Mouse (Mus musculus) limb, embryonic 14.5 days (tissue): ENCODE data around the gene Mfap3. TPM values are rescaled to one million over a fixed set of nuclear protein-coding genes. Genes with fewer than 3 reads are reported as not detected.

Experiments
- ATAC-seq: fragments of 200-750 bp; cut with Nextera tagmentation; 2 replicates; pipeline ENCODE4 v1.8.0; 2017; ENCODE audit warnings: low read depth, moderate number of reproducible peaks, moderate TSS enrichment; ENCODE audit not compliant: low FRiP score
- DNase-seq: peaks from one replicate; pipeline ENCODE4 v3.0.0-alpha.2; 2015; ENCODE audit warnings: low spot score
- H3K27ac ChIP-seq: fragments of 300-500 bp; sonication (generic); replicated peaks from 2 replicates; pipeline ENCODE4 v1.5.1; 2014; ENCODE audit warnings: low read depth, mild to moderate bottlenecking, low read length, moderate library complexity, mixed read lengths
- H3K27me3 ChIP-seq: fragments of 300-500 bp; sonication (generic); 2 replicates; pipeline ENCODE4 v1.6.1; 2014; ENCODE audit warnings: low read length, mixed read lengths; ENCODE audit not compliant: control insufficient read depth, insufficient read depth
- H3K36me3 ChIP-seq: fragments of 300-500 bp; sonication (generic); 2 replicates; pipeline ENCODE4 v1.6.1; 2014; ENCODE audit warnings: mild to moderate bottlenecking, low read length, moderate library complexity, mixed read lengths; ENCODE audit not compliant: control insufficient read depth, insufficient read depth
- H3K4me1 ChIP-seq: fragments of 300-500 bp; sonication (generic); 2 replicates; pipeline ENCODE4 v1.6.1; 2014; ENCODE audit warnings: antibody characterized with exemption, low read length, mixed read lengths; ENCODE audit not compliant: control insufficient read depth, insufficient read depth
- H3K4me2 ChIP-seq: fragments of 300-500 bp; sonication (generic); replicated peaks from 2 replicates; pipeline ENCODE4 v1.6.1; 2014; ENCODE audit warnings: low read depth, mild to moderate bottlenecking, low read length, moderate library complexity; ENCODE audit not compliant: severe bottlenecking
- H3K4me3 ChIP-seq: fragments of 300-500 bp; sonication (generic); replicated peaks from 2 replicates; pipeline ENCODE4 v1.5.1; 2014; ENCODE audit warnings: low read length
- H3K9ac ChIP-seq: fragments of 300-500 bp; sonication (generic); 2 replicates; pipeline ENCODE4 v1.6.1; 2014; ENCODE audit warnings: mild to moderate bottlenecking, low read depth, low read length, moderate library complexity; ENCODE audit not compliant: severe bottlenecking
- H3K9me3 ChIP-seq: fragments of 300-500 bp; sonication (generic); 2 replicates; pipeline ENCODE4 v1.6.1; 2016; ENCODE audit warnings: low read length; ENCODE audit not compliant: control insufficient read depth
- POLR2A ChIP-seq: fragments of 200-500 bp; IDR thresholded peaks from 2 replicates; pipeline ENCODE4 v1.8.0; 2012; ENCODE audit warnings: inconsistent platforms, mild to moderate bottlenecking, moderate library complexity, borderline replicate concordance; ENCODE audit not compliant: insufficient read depth, insufficient read length; ENCODE audit errors: extremely low read depth
- WGBS: fragments of 180-500 bp; shearing (Covaris S2); extraction: QIAGEN DNeasy Blood & Tissue Kit; methylation state at CpG from one replicate; pipeline ENCODE4 v1.1.7; 2014; 5-methylcytosine and 5-hydroxymethylcytosine counted together
- polyA plus RNA-seq, 2 experiments: library from polyadenylated mRNA; depleted of rRNA in 1 of 2; stranded (reverse) in 1 of 2; unstranded in 1 of 2; fragments of >200 nt; fragmentation: Nextera tagmentation in 1 of 2; extraction: Ambion mirVana in 1 of 2; gene quantifications; 2 replicates each; pipeline versions ENCODE4 v1.2.1 to v1.2.3; 2012 to 2014

Gene Mfap3
- polyA plus RNA-seq, 2 experiments, result 26.0 to 46.5 TPM

DNA sequence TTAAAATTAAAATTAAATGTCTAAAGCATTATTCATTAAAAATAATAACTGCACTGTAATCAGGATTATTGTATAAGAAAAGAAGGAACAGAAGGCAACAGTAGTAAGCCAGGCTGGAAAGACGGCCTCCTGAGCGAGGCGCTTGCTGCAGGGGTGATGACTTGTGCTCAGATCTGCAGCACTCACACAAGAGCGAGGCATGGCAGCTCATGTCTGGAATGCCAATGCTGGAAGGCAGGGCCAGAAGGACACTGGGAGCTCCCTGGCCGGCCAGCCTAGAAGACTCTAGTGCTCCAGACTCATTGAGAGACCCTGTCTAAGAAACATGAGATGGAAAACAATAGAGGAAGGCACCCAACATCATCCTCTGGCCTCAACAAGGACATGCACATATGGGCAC lies 15.3 kb upstream of the Mfap3 start:
- no peak overlapping the region for H3K4me2 ChIP-seq
- H3K9ac ChIP-seq, result no peak overlapping the region
- DNase-seq, result no peak
- H3K27ac ChIP-seq, result no peak overlapping the region
- no peaks in the 10 kb centered on the region for H3K27me3 ChIP-seq
- H3K36me3 ChIP-seq, result peaks cover 83% of the 10 kb centered on the region
- no peak for TF ChIP-seq POLR2A
- H3K9me3 ChIP-seq, result no peaks in the 10 kb centered on the region
- WGBS, result 88% methylated on average over 5 of the region's 5 CpGs
- no peaks in the 10 kb centered on the region for H3K4me1 ChIP-seq
- ATAC-seq, result no peak
- H3K4me3 ChIP-seq, result no peak overlapping the region

DNA sequence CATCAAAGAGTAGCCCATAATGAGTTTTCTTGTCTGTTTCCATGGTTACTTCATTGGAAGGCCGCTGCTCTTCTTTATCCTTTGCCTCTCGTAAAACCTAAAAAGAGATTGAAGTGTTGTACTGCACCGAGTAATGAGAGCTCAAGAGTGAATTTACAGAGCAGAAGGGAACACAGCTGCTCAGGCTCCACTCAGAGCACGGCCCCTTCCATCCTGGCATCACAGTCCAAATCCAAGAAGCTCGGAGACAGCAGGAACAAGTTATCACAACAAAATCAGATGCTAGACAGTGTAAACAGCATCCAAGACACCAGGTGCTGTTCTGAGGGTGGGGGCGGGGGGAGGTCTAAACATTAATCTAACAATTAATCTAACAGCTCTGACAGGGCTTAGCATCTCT lies 11.6 kb upstream of the Mfap3 start:
- TF ChIP-seq POLR2A, result no peak
- H3K9me3 ChIP-seq, result no peaks in the 10 kb centered on the region
- ATAC-seq (no peak), DNase-seq (no peak)
- no peak overlapping the region for H3K4me2 ChIP-seq
- 39% methylated on average over 6 of the region's 6 CpGs for WGBS
- no peak overlapping the region for H3K27ac ChIP-seq
- H3K27me3 ChIP-seq, result no peaks in the 10 kb centered on the region
- H3K4me1 ChIP-seq, result no peaks in the 10 kb centered on the region
- no peak overlapping the region for H3K4me3 ChIP-seq
- peaks cover 88% of the 10 kb centered on the region for H3K36me3 ChIP-seq
- no peak overlapping the region for H3K9ac ChIP-seq

DNA sequence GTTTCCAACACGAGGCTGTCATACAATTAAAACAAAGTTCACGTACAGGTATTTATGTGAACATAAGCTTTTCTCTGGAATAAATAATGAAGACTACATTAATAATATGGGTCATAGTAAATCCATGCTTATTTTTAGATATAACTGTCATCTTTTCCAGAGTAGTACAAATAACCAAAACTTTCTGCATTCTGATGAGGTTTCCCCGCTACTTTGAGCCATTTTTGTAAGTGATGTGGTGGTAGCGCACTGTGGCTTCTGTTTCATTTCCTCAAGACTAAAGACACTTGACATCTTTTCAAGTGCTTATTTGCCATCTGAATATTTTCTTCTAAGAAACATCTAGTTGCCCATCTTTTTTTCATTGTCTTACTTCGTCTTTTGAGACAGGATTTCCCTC lies 3.2 kb upstream of the Mfap3 start:
- 93% methylated on average over 5 of the region's 5 CpGs for whole genome bisulfite sequencing
- Histone ChIP-seq H3K4me3 (no peak overlapping the region), H3K4me1 (peaks cover 7% of the 10 kb centered on the region; the same call in 1 of the 2 replicates), H3K9me3 (no peaks in the 10 kb centered on the region), H3K27me3 (no peaks in the 10 kb centered on the region), H3K4me2 (no peak overlapping the region), H3K36me3 (peaks cover 34% of the 10 kb centered on the region), H3K27ac (no peak overlapping the region), H3K9ac (no peak overlapping the region)
- TF ChIP-seq POLR2A, result no peak
- DNase-seq (no peak), ATAC-seq (no peak)

DNA sequence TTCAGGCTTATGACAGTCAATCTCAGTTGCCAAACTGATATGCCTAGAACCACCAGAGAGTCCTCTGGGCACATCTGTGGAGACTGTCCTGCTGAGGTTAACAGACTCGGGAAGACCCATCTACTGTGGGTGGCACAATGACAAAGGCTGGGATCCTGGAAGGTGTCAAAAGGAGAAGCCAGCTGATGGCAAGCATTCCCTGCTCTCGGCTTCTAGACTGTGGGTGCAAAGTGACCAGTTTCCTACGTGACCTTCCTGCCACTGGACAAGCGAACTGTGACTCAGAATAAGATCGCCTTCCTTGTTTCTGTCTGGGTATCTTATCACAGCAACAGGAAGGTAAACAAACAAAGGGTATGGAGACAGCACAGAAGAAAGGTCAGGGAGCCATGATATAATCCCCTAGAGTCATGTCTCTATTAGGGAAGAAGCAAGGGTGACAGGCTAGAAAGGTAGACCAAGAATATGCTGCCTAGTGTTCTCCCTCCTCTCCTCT lies 1.5 kb upstream of the Mfap3 start:
- Histone ChIP-seq H3K36me3 (peaks cover 24% of the 10 kb centered on the region), H3K27me3 (no peaks in the 10 kb centered on the region), H3K9me3 (no peaks in the 10 kb centered on the region), H3K4me2 (no peak overlapping the region), H3K4me3 (no peak overlapping the region), H3K4me1 (peaks cover 7% of the 10 kb centered on the region; the same call in 1 of the 2 replicates), H3K27ac (no peak overlapping the region), H3K9ac (no peak overlapping the region)
- DNase-seq, result no peak
- ATAC-seq, result no peak
- no peak for TF ChIP-seq POLR2A
- 67% methylated on average over 5 of the region's 5 CpGs for WGBS

DNA sequence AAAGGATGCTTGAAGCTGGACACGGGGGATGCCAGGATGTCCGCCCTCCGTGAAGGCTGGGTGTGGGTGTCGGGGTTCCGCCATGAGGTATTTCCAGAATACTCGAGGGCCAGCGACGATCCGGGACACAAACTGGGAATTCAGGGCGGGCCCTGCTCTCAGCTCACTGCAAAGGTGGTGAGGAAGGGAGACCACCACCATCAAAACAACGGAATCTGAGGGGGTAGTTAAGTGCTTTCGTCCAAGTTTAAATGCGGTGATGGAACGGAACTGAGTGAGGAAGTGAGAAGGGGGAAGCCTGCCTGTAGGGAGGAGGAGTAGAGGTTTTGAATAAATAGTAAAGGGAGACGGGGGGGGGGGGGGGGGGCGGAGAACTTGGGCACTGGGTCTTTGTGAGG lies 286 bp downstream of the Mfap3 start:
- Histone ChIP-seq H3K9me3 (no peaks in the 10 kb centered on the region), H3K36me3 (peaks cover 16% of the 10 kb centered on the region), H3K4me2 (peak overlapping the region; percentile 53), H3K4me3 (peak overlapping the region; percentile 89), H3K4me1 (peaks cover 7% of the 10 kb centered on the region; the same call in 1 of the 2 replicates), H3K27me3 (no peaks in the 10 kb centered on the region), H3K9ac (peak overlapping the region; percentile 84), H3K27ac (peak overlapping the region; percentile 82)
- DNase-seq, result no peak
- peak; percentile 7; the same call in 1 of the 2 replicates for ATAC-seq
- no peak for TF ChIP-seq POLR2A
- under 1% methylated on average over 16 of the region's 16 CpGs for WGBS
